Mouse (Mus musculus) spleen, adult 2 months (tissue): ENCODE results near the gene Znrd1as. TPM values are rescaled to one million over a fixed set of nuclear protein-coding genes. Genes with fewer than 3 reads are reported as not detected.

Experiments
- DNase-seq, 2 experiments: peaks; one replicate each; pipeline versions ENCODE4 v3.0.0 to v3.0.0-alpha.2; 2012 to 2021; ENCODE audit warnings: low spot score in 2 of 2, low read depth in 1 of 2
- H3K27ac ChIP-seq: fragments of 200-500 bp; 2 replicates; pipeline ENCODE4 v1.5.1; 2012; ENCODE audit warnings: low read length, inconsistent platforms; ENCODE audit not compliant: insufficient read depth
- H3K27me3 ChIP-seq: fragments of 200-500 bp; 2 replicates; pipeline ENCODE4 v1.6.1; 2012; ENCODE audit warnings: mild to moderate bottlenecking, moderate library complexity, low read length, inconsistent platforms; ENCODE audit not compliant: control insufficient read depth, insufficient read depth
- H3K36me3 ChIP-seq: fragments of 200-500 bp; 2 replicates; pipeline ENCODE4 v1.6.1; 2012; ENCODE audit warnings: mild to moderate bottlenecking, low read length, inconsistent platforms; ENCODE audit not compliant: control insufficient read depth, insufficient read depth
- H3K4me1 ChIP-seq: fragments of 200-500 bp; 2 replicates; pipeline ENCODE4 v1.6.1; 2011; ENCODE audit warnings: inconsistent platforms; ENCODE audit not compliant: control insufficient read depth, insufficient read depth, insufficient read length
- H3K4me3 ChIP-seq: fragments of 200-500 bp; 2 replicates; pipeline ENCODE4 v1.5.1; 2011; ENCODE audit warnings: mild to moderate bottlenecking, inconsistent platforms; ENCODE audit not compliant: insufficient read depth, insufficient read length; ENCODE audit errors: extremely low read depth
- CTCF ChIP-seq: fragments of 200-500 bp; IDR thresholded peaks from 2 replicates; pipeline ENCODE4 v1.5.1; 2011; ENCODE audit warnings: mild to moderate bottlenecking, inconsistent platforms; ENCODE audit not compliant: insufficient read depth, insufficient read length, insufficient replicate concordance; ENCODE audit errors: extremely low read depth
- POLR2A ChIP-seq: fragments of 200-500 bp; IDR thresholded peaks from 2 replicates; pipeline ENCODE4 v1.6.1; 2011; ENCODE audit warnings: low read depth, low read length, inconsistent platforms
- WGBS: fragments of 180-500 bp; shearing (Covaris S2); methylation state at CpG from one replicate; pipeline ENCODE4 v1.1.7; 2018; 5-methylcytosine and 5-hydroxymethylcytosine counted together
- polyA plus RNA-seq: library from polyadenylated mRNA; depleted of rRNA; stranded (reverse); fragments of >200 nt; gene quantifications from 2 replicates; pipeline ENCODE4 v1.2.3, GENCODE M21; 2012

Znrd1as gene
- polyA plus RNA-seq, 1 experiment = 0.57 TPM

DNA sequence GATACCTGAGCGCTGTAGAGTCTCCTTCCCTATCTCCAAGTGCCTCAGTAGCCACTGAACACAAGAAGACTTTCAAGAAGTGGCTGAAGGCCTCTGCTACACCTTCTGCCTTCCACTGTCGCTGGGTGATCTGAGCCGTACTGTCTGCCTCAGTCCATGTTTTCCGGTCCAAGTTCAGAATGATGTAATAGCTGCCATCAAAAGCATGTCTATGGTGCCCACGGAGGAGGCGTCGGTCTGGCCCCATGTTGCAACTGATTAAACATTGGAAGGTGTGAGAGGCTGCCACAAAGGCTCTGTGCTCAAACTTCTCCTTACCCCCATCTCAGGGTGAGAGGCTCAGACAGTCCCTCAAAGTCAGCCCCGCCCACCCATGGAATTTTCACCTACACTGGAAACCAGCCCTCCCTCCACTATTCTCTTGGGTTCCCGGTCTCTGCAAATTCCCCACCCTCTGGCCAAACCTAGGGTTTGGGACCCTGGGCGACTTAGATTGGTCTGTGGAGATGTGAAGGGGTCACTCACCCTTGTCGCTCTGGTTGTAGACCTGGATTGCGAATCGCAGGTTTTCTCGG, 12.0 kb downstream of the Znrd1as start:
- no peak for TF ChIP-seq CTCF
- TF ChIP-seq POLR2A = no peak
- H3K27ac ChIP-seq = no peak overlapping the region
- no peak for DNase-seq
- H3K36me3 ChIP-seq = no peaks in the 10 kb centered on the region
- no peaks in the 10 kb centered on the region for H3K27me3 ChIP-seq
- no peak overlapping the region for H3K4me3 ChIP-seq
- 90% methylated on average over 14 of the region's 14 CpGs for WGBS
- no peaks in the 10 kb centered on the region for H3K4me1 ChIP-seq

- H3K27ac ChIP-seq = no peak overlapping the region
- no peaks in the 10 kb centered on the region for H3K27me3 ChIP-seq
- no peak overlapping the region for H3K4me3 ChIP-seq
- no peaks in the 10 kb centered on the region for H3K4me1 ChIP-seq
- DNase-seq = no peak
- TF ChIP-seq CTCF = no peak
- TF ChIP-seq POLR2A = no peak
- no peaks in the 10 kb centered on the region for H3K36me3 ChIP-seq
- WGBS = 47% methylated on average over 6 of the region's 6 CpGs
Measured at GRCm38 (mm10) chr17:36971172-36971850, 12.9 kb downstream of the Znrd1as start.

DNA sequence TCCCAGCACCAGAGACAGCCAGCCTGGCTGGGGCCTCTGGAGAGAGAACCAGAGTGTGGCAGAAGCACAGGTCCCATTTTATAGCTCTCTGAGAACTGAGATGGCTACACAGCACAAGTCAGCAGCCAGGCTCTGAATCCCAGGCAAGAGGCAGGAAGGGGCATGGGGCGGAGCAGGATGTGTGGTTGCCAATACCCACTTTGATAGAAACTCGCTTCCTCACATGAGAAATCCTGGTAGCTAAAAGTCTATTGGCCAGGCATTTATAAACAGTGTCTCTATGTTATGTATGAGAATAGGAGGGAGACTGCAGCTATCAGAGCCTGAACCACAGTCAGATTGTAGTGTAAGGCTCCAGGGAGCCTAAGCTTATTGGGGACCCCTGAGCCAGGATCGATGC, 14.4 kb downstream of the Znrd1as start:
- DNase-seq = no peak
- WGBS = 37% methylated on average over 3 of the region's 3 CpGs
- TF ChIP-seq CTCF = no peak
- no peak overlapping the region for H3K4me3 ChIP-seq
- H3K36me3 ChIP-seq = no peaks in the 10 kb centered on the region
- no peaks in the 10 kb centered on the region for H3K27me3 ChIP-seq
- no peak overlapping the region for H3K27ac ChIP-seq
- H3K4me1 ChIP-seq = no peaks in the 10 kb centered on the region

GRCm38 (mm10) chr17:36973271-36973787, 14.9 kb downstream of the Znrd1as start:
- H3K27ac ChIP-seq = no peak overlapping the region
- H3K36me3 ChIP-seq = no peaks in the 10 kb centered on the region
- H3K27me3 ChIP-seq = no peaks in the 10 kb centered on the region
- H3K4me3 ChIP-seq = no peak overlapping the region
- WGBS = 76% methylated on average over 8 of the region's 8 CpGs
- no peaks in the 10 kb centered on the region for H3K4me1 ChIP-seq
- TF ChIP-seq POLR2A = no peak
- TF ChIP-seq CTCF = no peak
- DNase-seq = no peak

DNA sequence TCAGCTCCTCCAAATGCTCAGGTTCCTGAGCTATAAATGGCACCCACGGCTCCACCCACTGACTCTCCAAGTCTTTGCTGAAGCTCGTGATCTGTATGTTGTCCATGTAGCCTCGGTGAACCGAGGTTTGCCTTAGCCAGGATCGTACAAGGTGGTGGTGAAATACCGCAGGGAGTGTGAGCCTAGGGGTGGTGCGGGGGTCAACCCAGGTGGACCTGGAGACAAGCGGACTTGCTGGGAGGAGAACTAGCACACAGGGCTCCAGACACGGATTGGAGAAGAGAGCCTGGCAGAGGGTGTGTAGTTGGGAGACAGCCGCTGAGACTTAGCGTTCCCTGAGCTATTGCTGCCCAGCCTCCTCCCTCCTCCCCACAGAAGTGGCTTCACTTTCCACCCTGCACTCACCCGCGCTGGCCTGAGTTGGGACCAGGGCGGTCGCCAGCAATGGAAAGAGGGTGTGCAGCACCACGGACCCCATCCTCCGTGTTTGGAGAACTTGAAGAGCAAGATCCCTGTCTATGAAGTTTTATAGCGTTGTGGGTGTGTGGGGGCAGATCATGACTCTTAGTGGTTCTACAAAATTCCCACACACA, 22.9 kb downstream of the Znrd1as start, which contains the start of gene 2410137M14Rik:
TSS of gene 2410137M14Rik (minus strand) at position 17 of the 593 bp plus-strand sequence.
- no peak for DNase-seq
- TF ChIP-seq CTCF = no peak
- no peak for TF ChIP-seq POLR2A
- H3K4me3 ChIP-seq = no peak within 1 kb of the TSS
- H3K27ac ChIP-seq = no peak within 1 kb of the TSS
- no peaks in the 10 kb centered on the region for H3K27me3 ChIP-seq
- H3K36me3 ChIP-seq = no peaks in the 10 kb centered on the region
- 37% methylated on average over 18 of the region's 18 CpGs for WGBS
- no peaks in the 10 kb centered on the region for H3K4me1 ChIP-seq

DNA sequence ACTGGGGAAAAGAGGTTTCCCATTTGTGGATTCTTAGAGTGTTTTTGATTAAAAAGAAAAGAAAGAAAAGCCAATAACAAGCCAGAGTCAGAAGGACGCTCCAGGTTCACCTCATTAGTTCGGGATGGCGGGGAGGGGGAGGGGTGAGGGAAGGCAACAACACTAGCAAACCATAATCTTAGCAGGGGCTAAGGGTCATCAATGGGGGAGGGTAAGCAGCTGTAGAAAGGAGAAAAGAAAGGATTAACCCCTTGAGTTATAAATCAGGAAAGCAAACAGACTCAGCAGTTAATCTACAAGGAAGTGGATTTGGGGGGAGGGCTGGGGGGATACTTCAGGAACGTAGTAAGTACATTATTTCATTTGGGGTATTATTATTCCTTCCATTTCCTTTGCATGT, 23.5 kb downstream of the Znrd1as start:
- Histone ChIP-seq H3K36me3 (no peaks in the 10 kb centered on the region), H3K4me3 (no peak overlapping the region), H3K4me1 (no peaks in the 10 kb centered on the region), H3K27me3 (no peaks in the 10 kb centered on the region), H3K27ac (no peak overlapping the region)
- WGBS = 60% methylated on average over 4 of the region's 4 CpGs
- DNase-seq = no peak
- TF ChIP-seq CTCF (no peak), POLR2A (no peak)
